Mouse (Mus musculus) kidney, embryonic 15.5 days (tissue): Measurements from ENCODE around the gene Rapgef3. TPM values are rescaled to one million over a fixed set of nuclear protein-coding genes. Genes with fewer than 3 reads are reported as not detected.

ENCODE experiments used
- ATAC-seq: fragments of 200-750 bp; cut with Nextera tagmentation; replicated peaks from 2 replicates; pipeline ENCODE4 v1.8.0; 2017; ENCODE audit warnings: moderate TSS enrichment; ENCODE audit not compliant: low FRiP score
- H3K27ac ChIP-seq: fragments of 300-500 bp; sonication (generic); 2 replicates; pipeline ENCODE4 v1.5.1; 2015; ENCODE audit warnings: mild to moderate bottlenecking, inconsistent platforms
- H3K27me3 ChIP-seq: fragments of 300-500 bp; sonication (generic); 2 replicates; pipeline ENCODE4 v1.6.1; 2015; ENCODE audit warnings: inconsistent platforms
- H3K36me3 ChIP-seq: fragments of 300-500 bp; sonication (generic); 2 replicates; pipeline ENCODE4 v1.6.1; 2015; ENCODE audit warnings: inconsistent platforms
- H3K4me1 ChIP-seq: fragments of 300-500 bp; sonication (generic); 2 replicates; pipeline ENCODE4 v1.6.1; 2015; ENCODE audit warnings: inconsistent platforms
- H3K4me2 ChIP-seq: fragments of 300-500 bp; sonication (generic); 2 replicates; pipeline ENCODE4 v1.6.1; 2015; ENCODE audit warnings: moderate library complexity, mild to moderate bottlenecking, inconsistent platforms
- H3K4me3 ChIP-seq: fragments of 300-500 bp; sonication (generic); replicated peaks from 2 replicates; pipeline ENCODE4 v1.5.1; 2015; ENCODE audit warnings: mild to moderate bottlenecking, inconsistent platforms
- H3K9ac ChIP-seq: fragments of 300-500 bp; sonication (generic); 2 replicates; pipeline ENCODE4 v1.6.1; 2015; ENCODE audit warnings: mild to moderate bottlenecking, inconsistent platforms
- H3K9me3 ChIP-seq: fragments of 300-500 bp; sonication (generic); replicated peaks from 2 replicates; pipeline ENCODE4 v1.6.1; 2016; ENCODE audit warnings: inconsistent platforms
- WGBS: fragments of 180-500 bp; shearing (Covaris S2); methylation state at CpG from one replicate; pipeline ENCODE4 v1.1.7; 2015; ENCODE audit warnings: mixed read lengths; 5-methylcytosine and 5-hydroxymethylcytosine counted together
- polyA plus RNA-seq: library from polyadenylated mRNA; unstranded; fragments of >200 nt; fragmentation: Nextera tagmentation; extraction: Ambion mirVana; gene quantifications from 2 replicates; pipeline ENCODE4 v1.2.1, GENCODE M21; 2015

Gene Rapgef3
- polyA plus RNA-seq, 1 experiment from 2014 or later, result 29.7 TPM

- no peak for ATAC-seq
- Histone ChIP-seq H3K27ac (no peak overlapping the region), H3K9ac (no peak overlapping the region), H3K4me1 (peaks cover 28% of the 10 kb centered on the region), H3K36me3 (peaks cover 57% of the 10 kb centered on the region), H3K4me2 (no peak overlapping the region), H3K27me3 (no peaks in the 10 kb centered on the region), H3K4me3 (no peak overlapping the region), H3K9me3 (no peaks in the 10 kb centered on the region)
- WGBS, result 90% methylated on average over 11 of the region's 11 CpGs
Observed at GRCm38 (mm10) chr15:97791126-97791700, 23.4 kb upstream of the Rapgef3 start.

- no peak overlapping the region for H3K4me2 ChIP-seq
- H3K4me1 ChIP-seq, result peaks cover 36% of the 10 kb centered on the region
- no peak overlapping the region for H3K9ac ChIP-seq
- H3K27me3 ChIP-seq, result peaks cover under 1% of the 10 kb centered on the region; the same call in 1 of the 2 replicates
- ATAC-seq, result 0 out of 2 replicates have a peak, but pooled peaks have one; percentile 8
- no peak overlapping the region for H3K27ac ChIP-seq
- no peak overlapping the region for H3K4me3 ChIP-seq
- H3K9me3 ChIP-seq, result no peaks in the 10 kb centered on the region
- 57% methylated on average over 20 of the region's 20 CpGs for WGBS
- H3K36me3 ChIP-seq, result peaks cover 44% of the 10 kb centered on the region
Observed at GRCm38 (mm10) chr15:97789761-97790505, 22.2 kb upstream of the Rapgef3 start.

GRCm38 (mm10) chr15:97788821-97789220 is 21.0 kb upstream of the Rapgef3 start:
- no peak for ATAC-seq
- H3K9ac ChIP-seq, result 0 out of 2 replicates have a peak overlapping the region, but pooled peaks have one; percentile 2
- no peak overlapping the region for H3K4me2 ChIP-seq
- peaks cover 6% of the 10 kb centered on the region; the same call in 1 of the 2 replicates for H3K27me3 ChIP-seq
- peaks cover 33% of the 10 kb centered on the region for H3K36me3 ChIP-seq
- WGBS, result 46% methylated on average over 6 of the region's 6 CpGs
- no peak overlapping the region for H3K4me3 ChIP-seq
- H3K4me1 ChIP-seq, result peaks cover 46% of the 10 kb centered on the region
- H3K9me3 ChIP-seq, result no peaks in the 10 kb centered on the region
- H3K27ac ChIP-seq, result peak overlapping the region; percentile 14

GRCm38 (mm10) chr15:97787799-97788667 is 20.3 kb upstream of the Rapgef3 start:
- H3K4me3 ChIP-seq, result no peak overlapping the region
- WGBS, result 67% methylated on average over 19 of the region's 19 CpGs
- no peaks in the 10 kb centered on the region for H3K9me3 ChIP-seq
- 0 out of 2 replicates have a peak overlapping the region, but pooled peaks have one; percentile 14 for H3K27ac ChIP-seq
- no peak overlapping the region for H3K9ac ChIP-seq
- H3K27me3 ChIP-seq, result peaks cover 6% of the 10 kb centered on the region; the same call in 1 of the 2 replicates
- ATAC-seq, result no peak
- H3K4me2 ChIP-seq, result no peak overlapping the region
- H3K4me1 ChIP-seq, result peaks cover 49% of the 10 kb centered on the region
- peaks cover 25% of the 10 kb centered on the region for H3K36me3 ChIP-seq

GRCm38 (mm10) chr15:97787148-97787798 is 19.5 kb upstream of the Rapgef3 start:
- peaks cover 56% of the 10 kb centered on the region for H3K4me1 ChIP-seq
- no peak overlapping the region for H3K4me2 ChIP-seq
- H3K9me3 ChIP-seq, result no peaks in the 10 kb centered on the region
- H3K36me3 ChIP-seq, result peaks cover 18% of the 10 kb centered on the region
- no peak for ATAC-seq
- H3K27me3 ChIP-seq, result peaks cover 6% of the 10 kb centered on the region; the same call in 1 of the 2 replicates
- H3K27ac ChIP-seq, result no peak overlapping the region
- H3K4me3 ChIP-seq, result no peak overlapping the region
- H3K9ac ChIP-seq, result no peak overlapping the region
- WGBS, result 76% methylated on average over 7 of the region's 7 CpGs

- peaks cover 63% of the 10 kb centered on the region for H3K4me1 ChIP-seq
- H3K27me3 ChIP-seq, result peaks cover 6% of the 10 kb centered on the region; the same call in 1 of the 2 replicates
- no peak for ATAC-seq
- H3K9ac ChIP-seq, result no peak overlapping the region
- H3K4me3 ChIP-seq, result no peak overlapping the region
- H3K36me3 ChIP-seq, result peaks cover 11% of the 10 kb centered on the region; the same call in 1 of the 2 replicates
- no peak overlapping the region for H3K4me2 ChIP-seq
- 74% methylated on average over 10 of the region's 10 CpGs for WGBS
- H3K9me3 ChIP-seq, result no peaks in the 10 kb centered on the region
- no peak overlapping the region for H3K27ac ChIP-seq
Observed at GRCm38 (mm10) chr15:97786412-97787112, 18.8 kb upstream of the Rapgef3 start.

GRCm38 (mm10) chr15:97785731-97786411 is 18.1 kb upstream of the Rapgef3 start:
- peaks cover 69% of the 10 kb centered on the region for H3K4me1 ChIP-seq

GRCm38 (mm10) chr15:97784561-97785161 is 16.9 kb upstream of the Rapgef3 start:
- H3K9me3 ChIP-seq, result no peaks in the 10 kb centered on the region
- peak overlapping the region; percentile 72 for H3K27ac ChIP-seq
- H3K4me3 ChIP-seq, result peak overlapping the region; percentile 76
- peaks cover 6% of the 10 kb centered on the region; the same call in 1 of the 2 replicates for H3K27me3 ChIP-seq
- WGBS, result 7% methylated on average over 41 of the region's 45 CpGs
- ATAC-seq, result peak; percentile 64
- H3K4me1 ChIP-seq, result peaks cover 80% of the 10 kb centered on the region
- H3K4me2 ChIP-seq, result peak overlapping the region; percentile 85
- no peaks in the 10 kb centered on the region for H3K36me3 ChIP-seq
- H3K9ac ChIP-seq, result peak overlapping the region; percentile 86

More at GRCm38 (mm10) chr15:97785731-97786411, 18.1 kb upstream of the Rapgef3 start:
- H3K27me3 ChIP-seq, result peaks cover 6% of the 10 kb centered on the region; the same call in 1 of the 2 replicates
- H3K4me2 ChIP-seq, result no peak overlapping the region
- H3K36me3 ChIP-seq, result peaks cover 5% of the 10 kb centered on the region; the same call in 1 of the 2 replicates
- ATAC-seq, result no peak
- no peaks in the 10 kb centered on the region for H3K9me3 ChIP-seq
- 83% methylated on average over 9 of the region's 9 CpGs for WGBS
- H3K9ac ChIP-seq, result no peak overlapping the region
- no peak overlapping the region for H3K27ac ChIP-seq
- no peak overlapping the region for H3K4me3 ChIP-seq

- WGBS, result 3% methylated on average over 39 of the region's 39 CpGs
- H3K9ac ChIP-seq, result peak overlapping the region; percentile 86
- peak overlapping the region; percentile 85 for H3K4me2 ChIP-seq
- peak; percentile 80 for ATAC-seq
- peaks cover 81% of the 10 kb centered on the region for H3K4me1 ChIP-seq
- H3K27ac ChIP-seq, result peak overlapping the region; percentile 72
- no peaks in the 10 kb centered on the region for H3K9me3 ChIP-seq
- peak overlapping the region; percentile 76 for H3K4me3 ChIP-seq
- H3K36me3 ChIP-seq, result no peaks in the 10 kb centered on the region
- peaks cover 6% of the 10 kb centered on the region; the same call in 1 of the 2 replicates for H3K27me3 ChIP-seq
Observed at GRCm38 (mm10) chr15:97784092-97784559, 16.4 kb upstream of the Rapgef3 start.

- H3K27me3 ChIP-seq, result peaks cover 6% of the 10 kb centered on the region; the same call in 1 of the 2 replicates
- peak overlapping the region; percentile 22; the same call in 1 of the 2 replicates for H3K4me3 ChIP-seq
- 4% methylated on average over 9 of the region's 9 CpGs for WGBS
- peaks cover 79% of the 10 kb centered on the region for H3K4me1 ChIP-seq
- H3K27ac ChIP-seq, result peak overlapping the region; percentile 87
- H3K36me3 ChIP-seq, result no peaks in the 10 kb centered on the region
- ATAC-seq, result peak; percentile 37
- peak overlapping the region; percentile 47 for H3K4me2 ChIP-seq
- no peak overlapping the region for H3K9ac ChIP-seq
- no peaks in the 10 kb centered on the region for H3K9me3 ChIP-seq
Observed at GRCm38 (mm10) chr15:97782749-97783105, 15.0 kb upstream of the Rapgef3 start.
